Mouse (Mus musculus) cerebellum, adult (tissue): ENCODE results near the gene Calb2.

Experiments used
- ATAC-seq: cut with Nextera tagmentation; 2 replicates; pipeline ENCODE4 v1.9.2; 2017; ENCODE audit warnings: mild to moderate bottlenecking, moderate library complexity, mixed read lengths; ENCODE audit not compliant: insufficient number of reproducible peaks, low FRiP score, low TSS enrichment

Calb2 gene

GRCm38 (mm10) chr8:110168046-110168445 is at the start of gene Calb2:
TSS of gene Calb2 (minus strand) at chr8:110168210.
- ATAC-seq, result peak; percentile 76

- peak; percentile 99 for ATAC-seq
Measured at GRCm38 (mm10) chr8:110217681-110218131, 49.7 kb upstream of the Calb2 start.

- ATAC-seq, result peak; percentile 36
Measured at GRCm38 (mm10) chr8:110217198-110217597, 49.2 kb upstream of the Calb2 start.

DNA sequence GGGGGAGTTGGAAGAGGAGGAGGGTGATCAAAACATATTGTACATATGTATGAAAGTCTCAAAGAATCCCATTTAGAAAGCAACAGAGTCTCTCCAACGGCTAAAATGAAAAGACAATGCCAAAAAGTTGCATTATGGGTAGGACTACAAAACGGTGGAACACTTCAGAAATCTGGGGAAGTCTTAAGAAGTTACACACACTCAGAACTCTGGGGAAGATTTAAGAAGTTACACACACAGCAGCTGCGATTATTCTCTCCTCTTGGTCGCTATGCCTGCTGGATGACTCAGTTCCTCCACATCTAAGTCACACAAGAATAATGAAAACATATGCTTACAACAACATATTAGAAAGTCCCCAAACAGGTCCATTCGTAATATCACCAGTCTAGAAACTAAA is 48.2 kb upstream of the Calb2 start:
- no peak for ATAC-seq

GRCm38 (mm10) chr8:110215365-110215764 is 47.4 kb upstream of the Calb2 start, which contains the start of gene Cmtr2:
TSS of gene Cmtr2 (plus strand) at chr8:110215665.
- no peak for ATAC-seq

DNA sequence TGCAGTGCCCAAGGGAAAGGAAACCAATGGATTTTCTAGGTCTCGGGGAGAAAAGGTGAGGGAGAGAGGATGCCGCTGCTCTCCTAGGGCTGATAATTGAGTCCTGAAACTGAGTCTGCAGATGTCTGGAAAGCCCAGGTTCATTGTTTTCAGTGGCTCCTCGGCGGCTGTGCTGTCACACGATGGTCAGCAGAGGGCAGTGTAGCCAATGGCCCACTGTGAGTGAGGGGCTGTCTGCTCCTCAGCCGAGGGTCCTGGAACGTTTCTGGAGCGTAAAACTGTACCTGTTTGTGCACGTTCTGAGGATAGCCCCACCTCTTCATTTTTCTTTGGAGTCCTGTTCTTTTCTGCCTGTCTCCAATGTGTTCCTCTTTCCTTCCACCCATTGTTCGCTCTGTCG is 33.8 kb upstream of the Calb2 start:
- ATAC-seq, result no peak

- no peak for ATAC-seq
Measured at GRCm38 (mm10) chr8:110196678-110197077, 28.7 kb upstream of the Calb2 start.

- no peak for ATAC-seq
Measured at GRCm38 (mm10) chr8:110188961-110189750, 21.1 kb upstream of the Calb2 start.

DNA sequence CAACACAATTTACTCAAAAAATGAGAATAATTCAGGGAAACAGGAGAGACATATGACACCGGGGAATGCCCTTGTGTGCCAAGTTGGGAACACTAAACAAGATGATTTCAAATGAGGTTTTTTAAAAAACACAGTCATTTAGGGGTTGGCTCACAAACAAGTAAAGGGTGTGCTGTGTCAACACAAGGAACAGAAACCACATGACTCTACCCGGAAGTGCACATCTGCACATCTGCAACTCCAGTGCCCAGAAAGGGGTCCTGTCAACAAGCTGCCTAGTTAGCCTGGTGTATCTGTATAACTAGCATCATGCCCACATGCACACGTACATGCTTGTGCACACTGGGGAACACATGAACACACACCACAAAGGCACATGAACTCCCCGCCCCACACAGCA is 17.5 kb upstream of the Calb2 start:
- ATAC-seq, result no peak

DNA sequence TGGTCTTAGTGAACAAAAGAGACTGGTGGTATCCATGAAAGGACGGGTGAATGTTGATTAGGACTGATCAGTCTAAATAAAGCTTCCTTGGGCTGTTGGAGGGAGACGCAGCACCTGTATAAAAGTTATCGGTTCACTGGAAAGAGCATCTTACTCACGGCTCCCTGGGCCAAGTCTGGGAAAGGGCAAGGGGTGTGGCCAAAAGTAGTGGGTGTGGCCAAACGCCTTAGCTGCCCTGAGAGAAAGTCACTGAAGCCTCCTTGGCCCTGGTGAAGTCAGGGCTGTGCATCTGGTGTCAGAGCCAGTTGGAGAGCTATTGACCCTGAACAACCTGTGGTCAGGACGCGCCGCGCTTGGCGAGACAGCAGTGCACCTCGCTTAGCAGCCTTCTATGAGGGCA is 15.7 kb upstream of the Calb2 start:
- ATAC-seq, result no peak

DNA sequence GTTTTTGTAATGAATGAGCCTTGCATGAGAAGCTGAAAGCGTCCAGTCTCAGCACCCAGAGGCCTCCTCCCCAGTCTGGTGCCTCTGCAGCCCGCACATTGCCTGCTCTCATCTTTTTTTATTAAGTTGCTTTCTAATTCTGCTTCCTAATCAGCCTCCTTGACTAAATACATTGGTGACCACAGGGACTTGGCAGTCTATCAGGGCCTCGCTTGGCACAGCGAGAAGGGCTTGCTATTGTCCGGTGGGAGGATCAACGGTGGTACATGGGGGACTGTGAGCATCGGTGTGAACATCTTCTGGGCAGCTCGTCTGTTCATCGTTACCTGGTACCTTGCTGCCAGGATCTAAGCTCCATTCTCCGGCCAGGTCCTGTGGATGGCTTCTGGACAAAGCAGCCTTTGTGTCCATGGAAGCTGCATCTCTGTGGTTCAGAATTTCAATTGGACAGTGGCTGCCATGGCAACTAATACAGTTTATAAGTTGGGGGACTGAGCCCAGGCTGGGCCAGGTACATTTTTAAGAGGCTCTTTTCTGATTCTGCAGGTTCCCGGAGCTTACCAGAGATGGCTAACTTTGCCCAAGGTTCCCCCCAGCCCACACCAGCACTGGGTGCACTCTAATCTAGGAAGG is 14.8 kb upstream of the Calb2 start:
- ATAC-seq, result no peak

DNA sequence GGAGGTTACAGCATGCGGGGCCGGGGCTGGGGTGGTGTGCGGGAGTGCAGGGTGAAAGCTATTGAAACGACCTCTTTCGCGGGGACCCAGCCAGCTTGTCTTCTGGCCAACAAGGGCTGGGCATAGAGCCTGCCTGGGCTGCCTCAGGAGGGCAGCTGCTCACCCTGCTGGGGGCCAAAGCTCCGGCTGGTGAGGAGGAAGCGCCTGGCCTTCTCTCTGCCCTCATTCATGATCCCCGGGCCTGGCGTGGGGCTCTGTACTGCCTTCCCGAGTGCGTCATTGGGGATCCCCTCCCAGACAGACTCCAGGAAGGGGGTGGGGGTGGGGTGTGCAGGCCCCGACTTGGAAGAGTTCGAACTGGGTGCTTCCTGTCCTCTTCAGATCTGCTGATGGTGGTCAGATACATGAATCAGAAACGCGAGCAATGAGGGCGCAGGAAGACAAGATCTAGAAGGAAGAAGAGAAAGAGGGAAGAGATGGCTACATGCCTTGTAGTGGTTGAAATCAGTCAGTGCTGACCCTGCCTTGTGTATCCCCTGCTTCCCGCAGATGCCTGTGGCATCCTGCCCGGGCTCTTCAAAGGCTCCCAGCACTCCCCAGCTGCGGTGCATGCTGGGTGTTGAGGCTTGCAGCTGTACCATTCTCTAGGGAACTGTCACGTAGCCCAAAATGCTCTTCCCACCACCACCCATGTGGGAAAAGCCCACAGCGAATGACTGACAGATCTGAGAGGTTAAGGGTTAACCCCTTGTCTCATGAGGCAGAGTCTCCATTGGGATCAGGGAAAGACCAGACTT is 9.5 kb upstream of the Calb2 start:
- ATAC-seq, result peak; percentile 88

DNA sequence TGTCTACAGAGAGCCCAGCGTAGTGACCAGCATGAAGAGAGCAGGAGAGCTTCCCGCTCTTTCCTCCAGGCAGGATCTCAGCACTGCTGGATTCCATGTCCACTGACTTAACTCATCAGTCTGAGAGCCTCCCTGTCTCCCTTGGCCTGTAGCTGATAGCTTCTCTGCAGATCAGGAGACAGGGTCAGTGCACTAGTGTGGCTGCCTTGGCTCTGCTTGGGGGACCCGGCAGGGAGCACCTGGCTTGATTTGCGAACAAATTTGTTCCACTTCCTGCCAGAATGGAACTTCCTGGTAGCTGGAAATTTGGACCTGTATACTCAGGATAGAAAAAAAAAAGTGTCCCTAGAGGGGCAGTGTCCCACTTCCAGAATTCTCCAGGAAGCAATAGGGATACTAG is 6.8 kb upstream of the Calb2 start:
- peak; percentile 61 for ATAC-seq

DNA sequence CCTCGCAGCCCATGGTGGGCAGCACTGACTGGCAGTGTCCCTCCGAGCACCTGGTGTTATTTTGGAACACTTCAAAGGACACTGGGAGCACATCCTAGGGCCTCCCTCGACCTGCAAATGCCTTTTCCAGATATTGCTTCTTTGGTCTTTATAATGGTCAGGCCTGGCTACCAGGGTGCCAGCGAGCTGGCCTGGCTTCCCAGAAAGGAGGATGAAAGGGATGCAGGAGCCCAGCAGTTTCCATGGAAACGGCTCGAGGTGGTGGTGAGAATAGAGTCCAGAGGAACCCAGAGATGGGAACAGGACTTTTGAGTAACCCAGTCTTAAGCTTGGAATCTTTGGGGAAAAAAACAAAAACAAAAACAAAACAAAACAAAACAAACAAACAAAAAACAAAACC is 4.2 kb upstream of the Calb2 start:
- ATAC-seq, result no peak

DNA sequence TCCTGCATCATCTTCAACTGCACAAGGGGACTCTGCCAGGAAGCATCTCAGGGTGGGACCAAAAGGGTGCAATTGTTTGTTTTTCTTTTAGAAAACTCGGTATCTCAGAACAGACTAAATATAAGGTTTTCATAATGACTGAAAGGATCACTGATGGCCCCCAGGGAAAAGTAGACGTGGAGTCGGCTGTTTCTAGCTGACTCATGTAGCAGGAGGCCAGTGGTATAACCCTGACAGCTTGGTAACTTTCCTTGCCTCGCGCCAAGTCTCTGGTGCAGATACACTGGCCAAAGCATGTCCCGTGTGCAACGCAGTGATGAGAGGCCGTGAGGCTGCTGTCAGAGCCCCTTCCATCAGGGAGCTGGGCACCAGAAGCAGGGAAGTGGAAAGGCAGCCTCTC is 1.7 kb downstream of the Calb2 start:
- no peak for ATAC-seq

- ATAC-seq, result peak; percentile 89
Measured at GRCm38 (mm10) chr8:110162007-110162406, 6.0 kb downstream of the Calb2 start.

DNA sequence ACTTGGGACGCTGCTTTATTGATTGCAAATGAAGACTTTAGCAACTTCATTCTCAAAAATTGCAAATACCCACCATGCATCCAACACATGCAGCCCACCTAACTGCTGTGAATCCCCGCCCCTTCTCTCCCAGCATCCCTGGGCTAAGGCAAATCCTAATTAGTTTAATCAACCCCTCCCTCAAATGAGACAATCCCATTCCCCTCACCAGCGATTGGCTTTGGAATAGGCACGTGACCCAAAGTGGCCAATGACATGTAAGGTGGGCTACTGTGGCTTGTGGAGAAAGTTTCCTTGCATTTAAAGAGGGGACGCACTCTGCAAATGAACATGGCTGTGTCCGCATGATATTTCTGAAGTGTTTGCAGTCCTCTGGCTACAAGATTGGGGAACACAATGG is 15.1 kb downstream of the Calb2 start:
- ATAC-seq, result no peak

DNA sequence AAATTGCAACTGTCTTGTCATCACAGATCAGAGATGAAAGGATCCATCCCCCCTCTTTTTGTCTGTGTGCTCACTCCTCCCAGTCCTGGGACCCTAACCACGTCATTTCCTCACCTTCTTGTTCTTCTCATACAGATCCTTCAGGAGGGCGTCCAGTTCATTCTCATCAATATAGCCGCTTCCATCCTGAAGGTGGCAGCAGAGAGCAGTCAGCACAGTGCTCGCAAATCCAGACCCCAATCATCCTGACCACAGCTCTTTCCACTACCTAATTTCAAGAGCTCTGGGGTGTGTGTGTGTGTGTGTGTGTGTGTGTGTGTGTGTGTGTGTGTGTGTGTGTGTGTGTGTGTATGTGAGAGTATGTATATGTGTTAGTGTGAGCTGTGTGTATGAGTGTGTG is 22.5 kb downstream of the Calb2 start:
- peak; percentile 68; the same call in 1 of the 2 replicates for ATAC-seq

DNA sequence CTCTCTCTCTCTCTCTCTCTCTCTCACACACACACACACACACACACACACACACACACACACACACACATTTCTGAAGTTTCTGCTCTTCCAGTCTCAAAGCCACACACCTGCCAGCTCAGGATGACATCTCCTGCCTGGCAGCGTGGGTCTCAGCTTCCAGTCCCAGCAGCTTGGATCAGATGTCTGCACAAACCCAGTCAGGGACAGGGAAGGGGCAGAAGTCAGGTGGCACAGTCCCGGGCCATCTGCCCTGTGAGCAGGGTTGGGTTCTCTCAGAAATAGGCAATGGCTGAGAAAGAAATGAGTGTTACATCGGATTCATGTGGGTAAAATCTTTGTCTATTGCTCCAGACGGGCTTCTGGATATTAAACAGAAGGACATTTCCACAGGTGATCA is 27.2 kb downstream of the Calb2 start:
- ATAC-seq, result peak; percentile 73

DNA sequence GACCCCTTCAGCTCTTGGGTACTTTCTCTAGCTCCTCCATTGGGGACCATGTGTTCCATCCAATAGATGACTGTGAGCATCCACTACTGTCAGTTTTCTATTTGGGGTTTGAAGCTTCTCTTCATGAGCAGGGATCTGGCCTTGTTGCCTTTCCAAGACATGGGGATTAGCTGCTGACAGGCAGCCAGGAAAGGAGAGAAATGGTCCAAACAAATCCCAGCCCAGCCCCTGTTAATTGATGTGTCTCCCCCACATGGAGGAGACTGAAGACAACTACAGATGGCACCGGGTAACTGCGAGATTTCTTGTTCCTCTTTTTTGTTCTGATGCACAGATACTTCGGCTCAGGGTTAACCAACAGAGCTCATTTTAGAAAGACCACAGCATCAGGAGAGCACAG is 27.9 kb downstream of the Calb2 start:
- no peak for ATAC-seq

DNA sequence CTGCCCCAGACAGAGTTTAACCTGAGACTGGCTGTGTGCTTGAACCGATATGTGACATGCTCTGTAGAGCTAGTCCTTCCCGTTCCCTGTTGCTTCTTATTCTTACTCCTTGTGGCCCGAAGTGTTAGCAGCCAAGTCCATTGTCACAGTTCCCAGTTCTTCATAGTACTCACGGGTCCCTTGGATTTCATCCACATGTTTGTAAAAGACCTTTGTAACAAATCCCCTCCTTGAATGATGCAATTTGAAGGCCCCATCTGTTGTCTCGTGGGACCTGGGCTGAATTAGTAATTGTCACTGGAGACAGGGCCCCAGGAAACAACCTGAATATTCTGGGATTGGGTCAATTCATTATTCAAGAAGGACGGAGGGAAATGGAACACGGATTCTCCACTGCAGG is 32.5 kb downstream of the Calb2 start:
- no peak for ATAC-seq
